Mouse (Mus musculus) myocyte (in vitro differentiated cells): ENCODE results near the gene Klk10. TPM values are rescaled to one million over a fixed set of nuclear protein-coding genes. Genes with fewer than 3 reads are reported as not detected.

Experiments used
- H3K27me3 ChIP-seq: one replicate; pipeline ENCODE4 v1.6.1; 2011; ENCODE audit not compliant: control insufficient read depth, insufficient read depth, insufficient read length
- H3K36me3 ChIP-seq: one replicate; pipeline ENCODE4 v1.6.1; 2011; ENCODE audit not compliant: control insufficient read depth, insufficient read depth
- H3K4me2 ChIP-seq: one replicate; pipeline ENCODE4 v1.6.1; 2011; ENCODE audit warnings: low read depth, control low read depth
- H3K4me3 ChIP-seq: one replicate; pipeline ENCODE4 v1.5.1; 2011; ENCODE audit warnings: mild to moderate bottlenecking, control low read depth, moderate library complexity
- H3K79me2 ChIP-seq: one replicate; pipeline ENCODE4 v1.6.1; 2011; ENCODE audit not compliant: control insufficient read depth, insufficient read depth
- H3ac ChIP-seq: one replicate; pipeline ENCODE4 v1.6.1; 2011; ENCODE audit not compliant: control insufficient read depth, insufficient read length
- CEBPB ChIP-seq: IDR thresholded peaks from 2 replicates; pipeline ENCODE4 v1.6.1; 2011; ENCODE audit warnings: mild to moderate bottlenecking, moderate library complexity; ENCODE audit not compliant: poor library complexity, insufficient read depth, severe bottlenecking
- E2F4 ChIP-seq: IDR thresholded peaks from one replicate; pipeline ENCODE4 v1.6.1; 2011; ENCODE audit warnings: mild to moderate bottlenecking, control low read depth, moderate library complexity; ENCODE audit not compliant: insufficient read depth
- MAX ChIP-seq: IDR thresholded peaks from one replicate; pipeline ENCODE4 v1.6.1; 2011; ENCODE audit warnings: low read depth, mild to moderate bottlenecking, control low read depth
- MYOD1 ChIP-seq, 3 experiments: IDR thresholded peaks; one replicate each; pipeline ENCODE4 v1.6.1; 2011; ENCODE audit warnings: control low read depth in 2 of 3, low read depth in 2 of 3, mild to moderate bottlenecking in 2 of 3, moderate library complexity in 1 of 3; ENCODE audit not compliant: insufficient read length in 2 of 3, control insufficient read depth in 1 of 3
- MYOG ChIP-seq, 3 experiments: IDR thresholded peaks; one replicate each; pipeline ENCODE4 v1.6.1; 2011; ENCODE audit warnings: control low read depth in 2 of 3, low read depth in 2 of 3, mild to moderate bottlenecking in 2 of 3; ENCODE audit not compliant: insufficient read length in 2 of 3, control insufficient read depth in 1 of 3, insufficient read depth in 1 of 3
- POLR2A ChIP-seq: IDR thresholded peaks from one replicate; pipeline ENCODE4 v1.6.1; 2011; ENCODE audit warnings: low read depth, mild to moderate bottlenecking, control low read depth, moderate library complexity; ENCODE audit not compliant: insufficient read length
- POLR2AphosphoS2 ChIP-seq: IDR thresholded peaks from one replicate; pipeline ENCODE4 v1.6.1; 2011; ENCODE audit warnings: low read depth, control low read depth; ENCODE audit not compliant: insufficient read length
- REST ChIP-seq: IDR thresholded peaks from one replicate; pipeline ENCODE4 v1.6.1; 2011; ENCODE audit warnings: mild to moderate bottlenecking, control low read depth, moderate library complexity; ENCODE audit not compliant: insufficient read depth, insufficient read length
- SRF ChIP-seq: IDR thresholded peaks from one replicate; pipeline ENCODE4 v1.6.1; 2011; ENCODE audit warnings: low read depth; ENCODE audit not compliant: control insufficient read depth, insufficient read length
- TCF12 ChIP-seq: IDR thresholded peaks from one replicate; pipeline ENCODE4 v1.6.1; 2011; ENCODE audit warnings: mild to moderate bottlenecking, control low read depth; ENCODE audit not compliant: poor library complexity, insufficient read depth, severe bottlenecking
- TCF3 ChIP-seq: IDR thresholded peaks from one replicate; pipeline ENCODE4 v1.6.1; 2011; ENCODE audit warnings: low read depth, control low read depth; ENCODE audit not compliant: insufficient read length
- USF1 ChIP-seq: IDR thresholded peaks from one replicate; pipeline ENCODE4 v1.6.1; 2011; ENCODE audit warnings: low read depth, mild to moderate bottlenecking, control low read depth, moderate library complexity
- polyA plus RNA-seq: library from polyadenylated mRNA; unstranded; fragments of >200 nt; fragmentation: generic; extraction: Trizol; gene quantifications from one replicate; pipeline ENCODE4 v1.2.1, GENCODE M21; 2012; ENCODE audit warnings: missing spikeins

Gene Klk10
- polyA plus RNA-seq, 1 experiment, result 1.1 TPM

- no peaks in the 10 kb centered on the region for H3K79me2 ChIP-seq
- no peak overlapping the region for H3K4me3 ChIP-seq
- TF ChIP-seq USF1 (no peak), MYOG (IDR thresholded peaks at IDR 0.05; ENCODE audit: control insufficient read depth in 1 of 3, insufficient read depth in 1 of 3, insufficient read length in 2 of 3, low read depth in 2 of 3) (no peak), CEBPB (no peak), TCF12 (no peak), E2F4 (no peak), MAX (no peak), TCF3 (no peak)
- no peak overlapping the region for H3ac ChIP-seq
- no peaks in the 10 kb centered on the region for H3K36me3 ChIP-seq
- H3K4me2 ChIP-seq, result no peak overlapping the region
- peaks cover 4% of the 10 kb centered on the region for H3K27me3 ChIP-seq
Observed at GRCm38 (mm10) chr7:43827706-43828105, 46.9 kb downstream of the Klk10 start.

- H3ac ChIP-seq, result no peak overlapping the region
- H3K36me3 ChIP-seq, result no peaks in the 10 kb centered on the region
- no peak overlapping the region for H3K4me2 ChIP-seq
- no peaks in the 10 kb centered on the region for H3K79me2 ChIP-seq
- no peak overlapping the region for H3K4me3 ChIP-seq
- TF ChIP-seq POLR2A (no peak), TCF3 (no peak), USF1 (no peak), TCF12 (no peak), POLR2AphosphoS2 (no peak), REST (no peak), MAX (no peak), E2F4 (no peak), CEBPB (no peak), SRF (no peak), MYOD1 (IDR thresholded peaks at IDR 0.05; ENCODE audit: control insufficient read depth in 1 of 3, insufficient read length in 2 of 3, low read depth in 2 of 3) (no peak), MYOG (IDR thresholded peaks at IDR 0.05; ENCODE audit: control insufficient read depth in 1 of 3, insufficient read depth in 1 of 3, insufficient read length in 2 of 3, low read depth in 2 of 3) (no peak)
- peaks cover 4% of the 10 kb centered on the region for H3K27me3 ChIP-seq
Observed at GRCm38 (mm10) chr7:43829006-43829405, 48.2 kb downstream of the Klk10 start.

Other genes starting within 250 kb of the Klk10 start
- gene Cd33, start 236.6 kb upstream of the Klk10 start, polyA plus RNA-seq, result 0.02 TPM
- gene Zfp658, start 218.8 kb upstream of the Klk10 start, polyA plus RNA-seq, result 0.72 TPM
- 2.8 TPM for gene Zfp719, start 201.4 kb upstream of the Klk10 start, polyA plus RNA-seq
- not detected for gene Zfp819, start 173.9 kb upstream of the Klk10 start, polyA plus RNA-seq
- gene Ceacam18, start 146.3 kb upstream of the Klk10 start, polyA plus RNA-seq, result not detected
- gene Siglece, start 120.9 kb upstream of the Klk10 start, polyA plus RNA-seq, result not detected
- 9.9 TPM for gene Ctu1, start 109.0 kb upstream of the Klk10 start, polyA plus RNA-seq
- gene Klk14, start 90.6 kb upstream of the Klk10 start, polyA plus RNA-seq, result not detected
- not detected for gene Klk13, start 68.5 kb upstream of the Klk10 start, polyA plus RNA-seq
- 0.05 TPM for gene Klk12, start 12.1 kb upstream of the Klk10 start, polyA plus RNA-seq
- gene Klk11, start 6.4 kb upstream of the Klk10 start, polyA plus RNA-seq, result 0.56 TPM
- not detected for gene Klk9, start 10.9 kb downstream of the Klk10 start, polyA plus RNA-seq
- not detected for gene Klk8, start 16.5 kb downstream of the Klk10 start, polyA plus RNA-seq
- gene Klk7, start 30.3 kb downstream of the Klk10 start, polyA plus RNA-seq, result not detected
- gene Klk6, start 43.5 kb downstream of the Klk10 start, polyA plus RNA-seq, result not detected
- gene Klk5, start 60.9 kb downstream of the Klk10 start, polyA plus RNA-seq, result not detected
- 0.22 TPM for gene Klk4, start 100.1 kb downstream of the Klk10 start, polyA plus RNA-seq
- not detected for gene Klk15, start 152.7 kb downstream of the Klk10 start, polyA plus RNA-seq
- gene Klk1b8, start 169.6 kb downstream of the Klk10 start, polyA plus RNA-seq, result not detected
- gene Klk1b1, start 185.7 kb downstream of the Klk10 start, polyA plus RNA-seq, result not detected
- not detected for gene Klk1b9, start 195.0 kb downstream of the Klk10 start, polyA plus RNA-seq
- gene Klk1b11, start 214.8 kb downstream of the Klk10 start, polyA plus RNA-seq, result not detected
- gene Klk1b26, start 231.1 kb downstream of the Klk10 start, polyA plus RNA-seq, result 0.32 TPM